Mouse (Mus musculus) bone marrow, adult 2 months (tissue): ENCODE measurements around the gene Zbed4. TPM values are rescaled to one million over a fixed set of nuclear protein-coding genes. Genes with fewer than 3 reads are reported as not detected.

Experiments used
- H3K27ac ChIP-seq: fragments of 200-500 bp; 2 replicates; pipeline ENCODE4 v1.5.1; 2012; ENCODE audit warnings: low read depth, mild to moderate bottlenecking, control low read depth, inconsistent platforms, low read length; ENCODE audit not compliant: control insufficient read depth, poor library complexity, insufficient read depth
- H3K4me1 ChIP-seq: fragments of 200-500 bp; 2 replicates; pipeline ENCODE4 v1.6.1; 2011; ENCODE audit warnings: low read length; ENCODE audit not compliant: control insufficient read depth, insufficient read depth
- H3K4me3 ChIP-seq: fragments of 200-500 bp; replicated peaks from 2 replicates; pipeline ENCODE3; 2011; ENCODE audit warnings: mild to moderate bottlenecking, low read depth, low read length, control low read depth; ENCODE audit not compliant: control insufficient read depth
- CTCF ChIP-seq: fragments of 200-500 bp; IDR thresholded peaks from 2 replicates; pipeline ENCODE4 v1.5.1; 2011; ENCODE audit warnings: low read length, control low read depth; ENCODE audit not compliant: control insufficient read depth, insufficient read depth
- POLR2A ChIP-seq: fragments of 200-500 bp; IDR thresholded peaks from 2 replicates; pipeline ENCODE4 v1.6.1; 2011; ENCODE audit warnings: low read depth, mild to moderate bottlenecking, control low read depth, low read length, borderline replicate concordance; ENCODE audit not compliant: control insufficient read depth
- WGBS: fragments of 180-500 bp; shearing (Covaris S2); methylation state at CpG from one replicate; pipeline ENCODE4 v1.1.7; 2018; 5-methylcytosine and 5-hydroxymethylcytosine counted together
- polyA plus RNA-seq: library from polyadenylated mRNA; stranded (reverse); fragments of >200 nt; gene quantifications from 2 replicates; pipeline ENCODE4 v1.2.4, GENCODE M21; 2011; ENCODE audit warnings: low replicate concordance; ENCODE audit not compliant: missing spikeins, insufficient read depth, insufficient read length

Gene Zbed4
- polyA plus RNA-seq, 1 experiment: 19.7 TPM

- no peak for TF ChIP-seq POLR2A
- no peak for TF ChIP-seq CTCF
- 90% methylated on average over 15 of the region's 15 CpGs for WGBS
Measured at GRCm38 (mm10) chr15:88712501-88712900, 39.0 kb upstream of the Zbed4 start.

GRCm38 (mm10) chr15:88714021-88714589 lies 37.4 kb upstream of the Zbed4 start:
- Histone ChIP-seq H3K27ac (no peak overlapping the region), H3K4me1 (no peaks in the 10 kb centered on the region), H3K4me3 (no peak overlapping the region)
- 77% methylated on average over 6 of the region's 6 CpGs for WGBS
- TF ChIP-seq CTCF: no peak
- no peak for TF ChIP-seq POLR2A

More at GRCm38 (mm10) chr15:88712501-88712900, 39.0 kb upstream of the Zbed4 start:
- no peaks in the 10 kb centered on the region for H3K4me1 ChIP-seq
- H3K4me3 ChIP-seq: no peak overlapping the region
- H3K27ac ChIP-seq: no peak overlapping the region

GRCm38 (mm10) chr15:88716350-88716749 lies 35.1 kb upstream of the Zbed4 start:
- no peak for TF ChIP-seq POLR2A
- TF ChIP-seq CTCF: 0 out of 2 replicates have a peak, but pooled peaks have one; percentile 9
- H3K4me3 ChIP-seq: no peak overlapping the region

GRCm38 (mm10) chr15:88717239-88717638 lies 34.2 kb upstream of the Zbed4 start:
- H3K4me1 ChIP-seq: no peaks in the 10 kb centered on the region
- no peak overlapping the region for H3K4me3 ChIP-seq
- 84% methylated on average over 9 of the region's 9 CpGs for WGBS
- no peak overlapping the region for H3K27ac ChIP-seq
- TF ChIP-seq POLR2A (no peak), CTCF (no peak)

More at GRCm38 (mm10) chr15:88716350-88716749, 35.1 kb upstream of the Zbed4 start:
- no peaks in the 10 kb centered on the region for H3K4me1 ChIP-seq
- no peak overlapping the region for H3K27ac ChIP-seq

GRCm38 (mm10) chr15:88723205-88723604 lies 28.3 kb upstream of the Zbed4 start:
- TF ChIP-seq POLR2A (no peak), CTCF (no peak)
- H3K4me3 ChIP-seq: no peak overlapping the region
- WGBS: 91% methylated on average over 6 of the region's 6 CpGs
- no peak overlapping the region for H3K27ac ChIP-seq
- H3K4me1 ChIP-seq: no peaks in the 10 kb centered on the region

GRCm38 (mm10) chr15:88724311-88724710 lies 27.1 kb upstream of the Zbed4 start:
- no peak for TF ChIP-seq CTCF
- TF ChIP-seq POLR2A: no peak
- WGBS: 84% methylated on average over 7 of the region's 7 CpGs
- Histone ChIP-seq H3K4me1 (no peaks in the 10 kb centered on the region), H3K4me3 (no peak overlapping the region), H3K27ac (no peak overlapping the region)

- 89% methylated on average over 5 of the region's 5 CpGs for WGBS
- TF ChIP-seq POLR2A (no peak), CTCF (no peak)
- H3K27ac ChIP-seq: no peak overlapping the region
- no peak overlapping the region for H3K4me3 ChIP-seq
- H3K4me1 ChIP-seq: no peaks in the 10 kb centered on the region
Measured at GRCm38 (mm10) chr15:88725036-88725435, 26.4 kb upstream of the Zbed4 start.

- no peak for TF ChIP-seq POLR2A
- TF ChIP-seq CTCF: no peak
- peaks cover 2% of the 10 kb centered on the region for H3K4me1 ChIP-seq
- 51% methylated on average over 3 of the region's 3 CpGs for WGBS
- no peak overlapping the region for H3K27ac ChIP-seq
- no peak overlapping the region for H3K4me3 ChIP-seq
Measured at GRCm38 (mm10) chr15:88727204-88727603, 24.3 kb upstream of the Zbed4 start.

- H3K4me1 ChIP-seq: peaks cover 2% of the 10 kb centered on the region
- H3K4me3 ChIP-seq: no peak overlapping the region
- no peak overlapping the region for H3K27ac ChIP-seq
- TF ChIP-seq CTCF: no peak
- no peak for TF ChIP-seq POLR2A
- 68% methylated on average over 3 of the region's 3 CpGs for WGBS
Measured at GRCm38 (mm10) chr15:88730717-88731116, 20.7 kb upstream of the Zbed4 start.
